Mouse (Mus musculus) limb, embryonic 13.5 days (tissue): ENCODE measurements around the gene Pex5l. TPM values are rescaled to one million over a fixed set of nuclear protein-coding genes. Genes with fewer than 3 reads are reported as not detected.
A peak's percentile ranks its signal among the peaks of the same experiment; 100 is the strongest.

Experiments used
- ATAC-seq: fragments of 200-750 bp; cut with Nextera tagmentation; 2 replicates; pipeline ENCODE4 v1.8.0; 2017; ENCODE audit warnings: low read depth, moderate number of reproducible peaks, moderate TSS enrichment; ENCODE audit not compliant: low FRiP score
- H3K27ac ChIP-seq: fragments of 300-500 bp; sonication (generic); 2 replicates; pipeline ENCODE4 v1.5.1; 2015; ENCODE audit warnings: inconsistent platforms, mild to moderate bottlenecking, moderate library complexity
- H3K27me3 ChIP-seq: fragments of 300-500 bp; sonication (generic); 2 replicates; pipeline ENCODE4 v1.6.1; 2015; ENCODE audit warnings: mild to moderate bottlenecking, inconsistent platforms
- H3K36me3 ChIP-seq: fragments of 300-500 bp; sonication (generic); 2 replicates; pipeline ENCODE4 v1.6.1; 2015; ENCODE audit warnings: inconsistent platforms, mild to moderate bottlenecking, moderate library complexity
- H3K4me1 ChIP-seq: fragments of 300-500 bp; sonication (generic); 2 replicates; pipeline ENCODE4 v1.6.1; 2015; ENCODE audit warnings: inconsistent platforms
- H3K4me2 ChIP-seq: fragments of 300-500 bp; sonication (generic); replicated peaks from 2 replicates; pipeline ENCODE4 v1.6.1; 2015; ENCODE audit warnings: inconsistent platforms, mild to moderate bottlenecking, moderate library complexity
- H3K4me3 ChIP-seq: fragments of 300-500 bp; sonication (generic); 2 replicates; pipeline ENCODE4 v1.5.1; 2015; ENCODE audit warnings: moderate library complexity, mild to moderate bottlenecking, inconsistent platforms
- H3K9ac ChIP-seq: fragments of 300-500 bp; sonication (generic); 2 replicates; pipeline ENCODE4 v1.6.1; 2015; ENCODE audit warnings: mild to moderate bottlenecking, inconsistent platforms
- H3K9me3 ChIP-seq: fragments of 300-500 bp; sonication (generic); 2 replicates; pipeline ENCODE4 v1.6.1; 2016; ENCODE audit warnings: inconsistent platforms
- WGBS: fragments of 180-500 bp; shearing (Covaris S2); methylation state at CpG from one replicate; pipeline ENCODE4 v1.1.7; 2015; 5-methylcytosine and 5-hydroxymethylcytosine counted together
- polyA plus RNA-seq: library from polyadenylated mRNA; unstranded; fragments of >200 nt; fragmentation: Nextera tagmentation; extraction: Ambion mirVana; gene quantifications from 2 replicates; pipeline ENCODE4 v1.2.1, GENCODE M21; 2015

Pex5l gene
- polyA plus RNA-seq, result 0.24 and 0.39 TPM in 2 replicates

GRCm38 (mm10) chr3:33142901-33143461 is at the start of gene Pex5l:
TSS of gene Pex5l (minus strand) at chr3:33143247.
- Histone ChIP-seq H3K36me3 (no peaks in the 10 kb centered on the region), H3K4me1 (peaks cover 10% of the 10 kb centered on the region), H3K4me3 (peak within 1 kb of the TSS; percentile 60), H3K27ac (no peak within 1 kb of the TSS), H3K9me3 (no peaks in the 10 kb centered on the region), H3K27me3 (peaks cover 48% of the 10 kb centered on the region), H3K9ac (peak within 1 kb of the TSS; percentile 51), H3K4me2 (peak within 1 kb of the TSS; percentile 82)
- peak; percentile 94 for ATAC-seq
- WGBS, result under 1% methylated on average over 67 of the region's 88 CpGs

DNA sequence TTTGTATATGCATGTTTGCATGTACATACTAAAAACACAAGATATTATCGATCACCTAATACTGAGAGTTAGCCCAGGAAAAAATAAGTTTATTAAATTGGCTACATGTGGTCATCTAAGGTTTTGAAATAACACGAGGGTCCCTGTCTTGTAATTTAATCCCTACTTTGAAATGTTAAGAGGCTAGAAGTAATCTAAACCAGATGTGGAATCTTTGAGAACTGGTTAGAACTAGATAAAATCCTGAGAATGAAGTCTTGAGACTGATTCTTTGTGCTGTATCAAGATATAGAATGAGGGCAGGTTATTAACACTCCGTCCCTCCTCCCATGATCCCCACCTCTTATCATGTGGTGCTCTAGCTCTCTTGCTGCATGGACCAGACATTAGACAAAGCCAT is 22.1 kb upstream of the Pex5l start:
- H3K9ac ChIP-seq, result no peak overlapping the region
- no peak overlapping the region for H3K27ac ChIP-seq
- peak; percentile 11; the same call in 1 of the 2 replicates for ATAC-seq
- no peaks in the 10 kb centered on the region for H3K9me3 ChIP-seq
- no peaks in the 10 kb centered on the region for H3K4me1 ChIP-seq
- no peak overlapping the region for H3K4me2 ChIP-seq
- H3K4me3 ChIP-seq, result no peak overlapping the region
- 34% methylated on average over 3 of the region's 3 CpGs for WGBS
- no peaks in the 10 kb centered on the region for H3K36me3 ChIP-seq
- no peaks in the 10 kb centered on the region for H3K27me3 ChIP-seq

GRCm38 (mm10) chr3:33163821-33164220 is 20.8 kb upstream of the Pex5l start:
- Histone ChIP-seq H3K9me3 (no peaks in the 10 kb centered on the region), H3K9ac (no peak overlapping the region), H3K4me2 (no peak overlapping the region), H3K4me3 (no peak overlapping the region), H3K27me3 (no peaks in the 10 kb centered on the region), H3K36me3 (no peaks in the 10 kb centered on the region), H3K27ac (no peak overlapping the region), H3K4me1 (no peaks in the 10 kb centered on the region)
- ATAC-seq, result no peak

DNA sequence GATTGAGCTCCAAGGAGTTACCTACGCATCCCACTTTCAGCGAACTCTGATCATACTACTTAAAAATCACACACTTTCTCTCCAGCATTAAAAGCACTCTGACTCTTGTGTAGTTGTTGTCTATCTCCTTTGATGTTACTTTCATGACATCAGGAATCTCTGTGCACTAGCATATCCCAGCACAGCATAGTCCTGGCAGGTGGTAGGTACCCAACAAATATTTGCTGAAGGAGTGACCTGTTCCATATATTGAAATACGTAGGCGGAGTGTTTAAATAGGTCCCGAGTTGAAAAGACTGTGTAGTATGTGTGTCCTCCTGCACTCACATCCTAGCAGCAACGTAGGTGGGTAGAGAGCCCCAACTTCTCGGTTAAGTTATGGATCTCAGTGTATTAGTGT is 545 bp upstream of the Pex5l start:
- WGBS, result 78% methylated on average over 7 of the region's 7 CpGs
- H3K27me3 ChIP-seq, result peaks cover 48% of the 10 kb centered on the region
- H3K4me1 ChIP-seq, result peaks cover 10% of the 10 kb centered on the region
- H3K9ac ChIP-seq, result no peak overlapping the region
- H3K4me2 ChIP-seq, result peak overlapping the region; percentile 82
- H3K9me3 ChIP-seq, result no peaks in the 10 kb centered on the region
- H3K4me3 ChIP-seq, result peak overlapping the region; percentile 60; the same call in 1 of the 2 replicates
- no peaks in the 10 kb centered on the region for H3K36me3 ChIP-seq
- ATAC-seq, result no peak
- H3K27ac ChIP-seq, result no peak overlapping the region

- Histone ChIP-seq H3K4me1 (peaks cover 10% of the 10 kb centered on the region), H3K9me3 (no peaks in the 10 kb centered on the region), H3K9ac (peak overlapping the region; percentile 51), H3K4me3 (peak overlapping the region; percentile 60), H3K36me3 (no peaks in the 10 kb centered on the region), H3K4me2 (peak overlapping the region; percentile 82), H3K27ac (no peak overlapping the region), H3K27me3 (peaks cover 43% of the 10 kb centered on the region)
- peak; percentile 26; the same call in 1 of the 2 replicates for ATAC-seq
- under 1% methylated on average over 17 of the region's 17 CpGs for WGBS
Measured at GRCm38 (mm10) chr3:33142398-33142797, 649 bp downstream of the Pex5l start.

GRCm38 (mm10) chr3:33129944-33130343 is 13.1 kb downstream of the Pex5l start:
- Histone ChIP-seq H3K9me3 (no peaks in the 10 kb centered on the region), H3K9ac (no peak overlapping the region), H3K36me3 (no peaks in the 10 kb centered on the region), H3K4me3 (no peak overlapping the region), H3K27me3 (0 out of 2 replicates have a peak, but pooled peaks cover 2% of the 10 kb centered on the region), H3K27ac (no peak overlapping the region), H3K4me1 (no peaks in the 10 kb centered on the region), H3K4me2 (no peak overlapping the region)
- ATAC-seq, result no peak

- Histone ChIP-seq H3K27me3 (0 out of 2 replicates have a peak, but pooled peaks cover 2% of the 10 kb centered on the region), H3K4me1 (no peaks in the 10 kb centered on the region), H3K27ac (no peak overlapping the region), H3K9me3 (no peaks in the 10 kb centered on the region), H3K4me3 (no peak overlapping the region), H3K9ac (no peak overlapping the region), H3K4me2 (no peak overlapping the region), H3K36me3 (no peaks in the 10 kb centered on the region)
- WGBS, result 85% methylated on average over 5 of the region's 5 CpGs
- no peak for ATAC-seq
Measured at GRCm38 (mm10) chr3:33124796-33125195, 18.3 kb downstream of the Pex5l start.

- no peaks in the 10 kb centered on the region for H3K4me1 ChIP-seq
- ATAC-seq, result no peak
- no peaks in the 10 kb centered on the region for H3K9me3 ChIP-seq
- H3K36me3 ChIP-seq, result no peaks in the 10 kb centered on the region
- no peak overlapping the region for H3K27ac ChIP-seq
- no peak overlapping the region for H3K4me3 ChIP-seq
- H3K27me3 ChIP-seq, result peaks cover 10% of the 10 kb centered on the region
- H3K9ac ChIP-seq, result no peak overlapping the region
- no peak overlapping the region for H3K4me2 ChIP-seq
- WGBS, result 85% methylated on average over 2 of the region's 2 CpGs
Measured at GRCm38 (mm10) chr3:33105785-33106184, 37.3 kb downstream of the Pex5l start.

DNA sequence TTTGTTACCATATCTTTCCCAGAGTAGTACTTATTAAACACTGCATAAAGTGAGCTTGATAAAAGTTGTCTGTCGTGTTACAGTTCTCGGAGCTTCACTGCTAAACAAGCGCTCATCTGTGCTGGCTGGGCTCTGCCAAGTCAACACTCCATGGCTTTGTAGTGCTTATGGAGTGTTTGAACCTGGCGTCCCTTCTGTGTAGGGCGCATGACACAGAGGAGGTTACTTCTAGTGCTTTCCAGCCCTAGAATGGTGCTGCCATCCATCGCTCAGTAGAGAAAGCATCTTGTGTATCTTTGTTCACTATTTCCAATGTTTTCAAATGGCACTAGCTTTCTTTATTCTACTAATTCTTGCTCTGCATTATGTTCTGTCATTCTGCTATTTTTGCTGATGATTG is 39.5 kb downstream of the Pex5l start:
- Histone ChIP-seq H3K4me2 (no peak overlapping the region), H3K9me3 (no peaks in the 10 kb centered on the region), H3K27me3 (peaks cover 10% of the 10 kb centered on the region), H3K9ac (no peak overlapping the region), H3K4me3 (no peak overlapping the region), H3K4me1 (no peaks in the 10 kb centered on the region), H3K36me3 (no peaks in the 10 kb centered on the region), H3K27ac (no peak overlapping the region)
- WGBS, result 91% methylated on average over 6 of the region's 6 CpGs
- ATAC-seq, result no peak

DNA sequence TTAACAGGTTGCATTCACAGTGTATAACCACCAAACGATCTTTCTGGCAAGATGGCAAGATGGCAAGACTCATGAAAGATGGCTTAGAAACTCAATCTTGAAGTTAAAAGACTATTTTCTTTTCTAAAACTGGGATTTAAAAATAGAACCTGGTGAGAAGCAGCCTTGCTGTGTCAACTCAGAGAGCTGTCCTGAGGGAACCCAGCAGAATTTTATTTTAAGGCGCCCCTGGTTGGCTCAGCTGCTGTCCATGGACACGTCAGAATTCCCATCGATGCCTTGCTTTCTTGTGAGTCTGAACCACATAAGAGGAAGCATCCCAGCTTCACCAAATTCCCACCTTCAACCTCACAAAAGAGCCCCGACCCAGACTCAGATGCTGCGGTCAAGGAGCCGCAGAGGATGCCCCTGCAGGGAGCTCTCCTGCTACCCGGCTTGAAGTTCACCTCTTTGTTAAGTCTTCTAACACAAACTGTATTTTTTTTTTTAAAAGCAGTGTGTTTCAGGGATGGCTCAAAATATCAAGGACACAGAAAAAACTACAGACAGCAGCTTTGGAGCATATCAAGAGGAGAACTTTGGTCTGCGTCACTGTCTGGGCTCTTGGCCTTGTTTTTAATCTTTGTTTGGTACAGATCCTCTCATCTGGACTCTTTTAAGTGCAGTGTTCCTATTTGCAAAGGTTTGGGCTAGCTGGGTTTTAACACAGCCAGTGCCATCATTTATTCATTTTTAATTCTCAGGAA is 44.3 kb downstream of the Pex5l start:
- Histone ChIP-seq H3K4me3 (no peak overlapping the region), H3K9ac (no peak overlapping the region), H3K27me3 (peaks cover 9% of the 10 kb centered on the region), H3K27ac (no peak overlapping the region), H3K4me1 (no peaks in the 10 kb centered on the region), H3K36me3 (no peaks in the 10 kb centered on the region), H3K9me3 (no peaks in the 10 kb centered on the region), H3K4me2 (no peak overlapping the region)
- no peak for ATAC-seq
- WGBS, result 74% methylated on average over 9 of the region's 9 CpGs

DNA sequence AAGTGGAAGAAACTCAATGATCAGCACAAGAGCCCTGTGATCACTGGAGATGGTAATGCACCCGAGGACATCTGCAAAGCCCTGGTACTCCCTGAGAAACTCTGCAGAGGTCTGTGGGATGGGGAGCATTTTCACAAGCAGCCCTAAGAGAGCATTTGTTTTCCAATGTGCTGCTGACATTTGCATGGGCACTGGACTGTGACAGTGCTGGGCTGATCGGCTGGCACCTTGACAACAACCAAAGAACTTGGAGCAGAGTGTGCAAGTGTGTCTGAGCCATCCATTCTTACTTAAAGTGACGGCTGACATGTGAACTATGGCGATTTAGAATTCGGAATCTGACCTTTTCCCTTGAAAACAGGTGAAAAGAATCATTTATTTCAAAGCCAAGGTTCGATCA is 49.4 kb downstream of the Pex5l start:
- no peak overlapping the region for H3K4me3 ChIP-seq
- no peaks in the 10 kb centered on the region for H3K4me1 ChIP-seq
- H3K9ac ChIP-seq, result no peak overlapping the region
- no peak for ATAC-seq
- peaks cover 5% of the 10 kb centered on the region; the same call in 1 of the 2 replicates for H3K27me3 ChIP-seq
- no peak overlapping the region for H3K27ac ChIP-seq
- H3K36me3 ChIP-seq, result no peaks in the 10 kb centered on the region
- no peaks in the 10 kb centered on the region for H3K9me3 ChIP-seq
- WGBS, result 78% methylated on average over 6 of the region's 6 CpGs
- H3K4me2 ChIP-seq, result no peak overlapping the region

GRCm38 (mm10) chr3:33090001-33090400 is 53.0 kb downstream of the Pex5l start:
- Histone ChIP-seq H3K36me3 (no peaks in the 10 kb centered on the region), H3K9ac (no peak overlapping the region), H3K4me2 (peak overlapping the region; percentile 14), H3K4me1 (no peaks in the 10 kb centered on the region), H3K4me3 (no peak overlapping the region), H3K9me3 (no peaks in the 10 kb centered on the region), H3K27me3 (no peaks in the 10 kb centered on the region), H3K27ac (no peak overlapping the region)
- no peak for ATAC-seq
- WGBS, result 38% methylated on average over 9 of the region's 9 CpGs
